Mouse (Mus musculus): ENCODE measurements around the gene Wdr92.

- no peak for TF ChIP-seq ZC3H11A (IDR thresholded peaks at IDR 0.05; ENCODE audit: low read depth, low read length)
- TF ChIP-seq POLR2AphosphoS2 (IDR thresholded peaks at IDR 0.05; ENCODE audit: low read length): no peak
- TF ChIP-seq USF1 (IDR thresholded peaks at IDR 0.05; ENCODE audit: low read depth, low read length): no peak
- 0 out of 4 replicates have a peak, but pooled peaks of 1 of the 2 experiments have one; percentile 18 for TF ChIP-seq POLR2A (IDR thresholded peaks at IDR 0.05; ENCODE audit: control insufficient read depth in 1 of 2, insufficient read depth in 1 of 2, low read depth in 1 of 2, low read length in 2 of 2, poor library complexity in 1 of 2)
Measured at GRCm38 (mm10) chr11:17192151-17192844, 10.4 kb downstream of the Wdr92 start.
